Mouse (Mus musculus) forebrain, embryonic 11.5 days (tissue): ENCODE measurements at regions not wholly inside any gene's neighbourhood (a gene's known extent, or its start where the extent isn't known, plus 50 kb on each side); places are given as distances from the start of the nearest gene placed in this dataset.
"Not testable (repeated sequence)": the region's sequence is repeated elsewhere in the genome, so short reads cannot be mapped to it uniquely, and the experiment has no call there.

Source experiments
- ATAC-seq: fragments of 200-750 bp; cut with Nextera tagmentation; replicated peaks from 2 replicates; pipeline ENCODE4 v1.8.0; 2017; ENCODE audit warnings: moderate TSS enrichment; ENCODE audit not compliant: low FRiP score
- DNase-seq: peaks from one replicate; pipeline ENCODE4 v3.0.0-alpha.2; 2017; ENCODE audit warnings: low spot score
- H3K27ac ChIP-seq: fragments of 300-500 bp; sonication (generic); 2 replicates; pipeline ENCODE4 v1.5.1; 2014; ENCODE audit warnings: low read depth, low read length
- H3K27me3 ChIP-seq: fragments of 300-500 bp; sonication (generic); 2 replicates; pipeline ENCODE4 v1.6.1; 2014; ENCODE audit warnings: mild to moderate bottlenecking, low read length, mixed read lengths; ENCODE audit not compliant: control insufficient read depth, insufficient read depth
- H3K36me3 ChIP-seq: fragments of 300-500 bp; sonication (generic); 2 replicates; pipeline ENCODE4 v1.6.1; 2014; ENCODE audit warnings: mild to moderate bottlenecking, low read length, moderate library complexity, mixed read lengths; ENCODE audit not compliant: control insufficient read depth, insufficient read depth
- H3K4me1 ChIP-seq: fragments of 300-500 bp; sonication (generic); replicated peaks from 2 replicates; pipeline ENCODE4 v1.6.1; 2014; ENCODE audit warnings: low read length, mixed read lengths; ENCODE audit not compliant: control insufficient read depth, insufficient read depth
- H3K4me2 ChIP-seq: fragments of 300-500 bp; sonication (generic); 2 replicates; pipeline ENCODE4 v1.6.1; 2014; ENCODE audit warnings: low read depth, mild to moderate bottlenecking, low read length, moderate library complexity, mixed read lengths; ENCODE audit not compliant: severe bottlenecking
- H3K4me3 ChIP-seq: fragments of 300-500 bp; sonication (generic); 2 replicates; pipeline ENCODE4 v1.5.1; 2014; ENCODE audit warnings: low read depth, low read length
- H3K9ac ChIP-seq: fragments of 300-500 bp; sonication (generic); 2 replicates; pipeline ENCODE4 v1.6.1; 2014; ENCODE audit warnings: low read length
- H3K9me3 ChIP-seq: fragments of 300-500 bp; sonication (generic); 2 replicates; pipeline ENCODE4 v1.6.1; 2016; ENCODE audit warnings: low read length, mixed read lengths; ENCODE audit not compliant: control insufficient read depth
- WGBS: fragments of 180-500 bp; shearing (Covaris S2); extraction: QIAGEN DNeasy Blood & Tissue Kit; methylation state at CpG from one replicate; pipeline ENCODE4 v1.1.7; 2014; 5-methylcytosine and 5-hydroxymethylcytosine counted together

- not testable (repeated sequence) for H3K4me3 ChIP-seq, H3K27me3 ChIP-seq, H3K27ac ChIP-seq, H3K4me2 ChIP-seq, H3K36me3 ChIP-seq, H3K4me1 ChIP-seq, DNase-seq, H3K9me3 ChIP-seq, H3K9ac ChIP-seq, ATAC-seq
- 73% methylated on average over 1 of the region's 1 CpGs for WGBS
These were observed 154.5 kb upstream of the Tacr1 start for GRCm38 (mm10) chr6:82247652-82248051.

- DNase-seq (no peak), ATAC-seq (no peak)
- 61% methylated on average over 1 of the region's 1 CpGs for WGBS
- Histone ChIP-seq H3K9me3 (no peaks in the 10 kb centered on the region), H3K36me3 (no peaks in the 10 kb centered on the region), H3K9ac (no peak overlapping the region), H3K27me3 (no peaks in the 10 kb centered on the region), H3K27ac (no peak overlapping the region), H3K4me2 (no peak overlapping the region), H3K4me1 (no peaks in the 10 kb centered on the region), H3K4me3 (no peak overlapping the region)
These were observed 117.6 kb upstream of the Tacr1 start for GRCm38 (mm10) chr6:82284494-82284893.

GRCm38 (mm10) chr6:82285233-82285632, 116.9 kb upstream of the Tacr1 start:
- no peaks in the 10 kb centered on the region for H3K9me3 ChIP-seq
- no peaks in the 10 kb centered on the region for H3K27me3 ChIP-seq
- H3K4me1 ChIP-seq: no peaks in the 10 kb centered on the region
- H3K27ac ChIP-seq: no peak overlapping the region
- ATAC-seq: no peak
- H3K36me3 ChIP-seq: no peaks in the 10 kb centered on the region
- H3K4me3 ChIP-seq: no peak overlapping the region
- 30% methylated on average over 6 of the region's 6 CpGs for WGBS
- no peak overlapping the region for H3K4me2 ChIP-seq
- DNase-seq: no peak
- H3K9ac ChIP-seq: no peak overlapping the region

- Histone ChIP-seq H3K9ac (no peak overlapping the region), H3K36me3 (no peaks in the 10 kb centered on the region), H3K9me3 (no peaks in the 10 kb centered on the region), H3K27me3 (no peaks in the 10 kb centered on the region), H3K4me3 (no peak overlapping the region), H3K4me1 (no peaks in the 10 kb centered on the region), H3K27ac (no peak overlapping the region), H3K4me2 (no peak overlapping the region)
- 91% methylated on average over 1 of the region's 1 CpGs for WGBS
- no peak for ATAC-seq
- no peak for DNase-seq
These were observed 108.6 kb upstream of the Tacr1 start for GRCm38 (mm10) chr6:82293507-82293906.

- ATAC-seq: no peak
- no peak overlapping the region for H3K4me2 ChIP-seq
- H3K36me3 ChIP-seq: no peaks in the 10 kb centered on the region
- H3K27me3 ChIP-seq: no peaks in the 10 kb centered on the region
- 78% methylated on average over 4 of the region's 4 CpGs for WGBS
- H3K4me3 ChIP-seq: no peak overlapping the region
- H3K9me3 ChIP-seq: no peaks in the 10 kb centered on the region
- H3K4me1 ChIP-seq: no peaks in the 10 kb centered on the region
- DNase-seq: no peak
- H3K27ac ChIP-seq: no peak overlapping the region
- H3K9ac ChIP-seq: no peak overlapping the region
These were observed 105.3 kb upstream of the Tacr1 start for GRCm38 (mm10) chr6:82296673-82297328.

- not testable (repeated sequence) for DNase-seq, H3K9ac ChIP-seq, H3K27ac ChIP-seq, H3K36me3 ChIP-seq, H3K9me3 ChIP-seq, H3K4me3 ChIP-seq, H3K27me3 ChIP-seq, ATAC-seq, H3K4me1 ChIP-seq, H3K4me2 ChIP-seq
- WGBS: 61% methylated on average over 5 of the region's 5 CpGs
These were observed 99.9 kb upstream of the Tacr1 start for GRCm38 (mm10) chr6:82302241-82302640.

DNA sequence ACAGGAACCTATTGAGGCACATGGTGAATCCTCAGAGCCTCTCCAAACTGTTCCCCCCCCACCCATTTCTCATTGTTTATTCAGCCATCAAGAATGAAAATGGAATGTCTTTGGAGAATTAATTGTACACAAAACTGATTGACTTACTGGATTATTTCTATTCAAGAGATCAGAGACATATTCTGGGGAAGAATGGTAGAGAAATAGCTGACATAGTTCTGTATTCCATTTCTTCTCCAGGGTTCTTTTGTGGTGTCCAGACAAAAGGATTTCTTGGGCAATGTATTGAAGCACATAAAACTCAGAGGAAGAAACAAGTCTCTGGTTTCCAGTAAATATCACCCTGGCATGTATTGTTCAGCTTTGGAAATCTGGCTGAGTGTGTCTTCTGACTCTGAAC, 88.4 kb upstream of the Tacr1 start:
- Histone ChIP-seq H3K27me3 (no peaks in the 10 kb centered on the region), H3K9me3 (no peaks in the 10 kb centered on the region), H3K9ac (no peak overlapping the region), H3K4me2 (no peak overlapping the region), H3K4me3 (no peak overlapping the region), H3K4me1 (no peaks in the 10 kb centered on the region), H3K27ac (no peak overlapping the region), H3K36me3 (no peaks in the 10 kb centered on the region)
- DNase-seq (no peak), ATAC-seq (no peak)
